Mouse (Mus musculus): Measurements from ENCODE around the gene Bbs9.

Bbs9 gene

DNA sequence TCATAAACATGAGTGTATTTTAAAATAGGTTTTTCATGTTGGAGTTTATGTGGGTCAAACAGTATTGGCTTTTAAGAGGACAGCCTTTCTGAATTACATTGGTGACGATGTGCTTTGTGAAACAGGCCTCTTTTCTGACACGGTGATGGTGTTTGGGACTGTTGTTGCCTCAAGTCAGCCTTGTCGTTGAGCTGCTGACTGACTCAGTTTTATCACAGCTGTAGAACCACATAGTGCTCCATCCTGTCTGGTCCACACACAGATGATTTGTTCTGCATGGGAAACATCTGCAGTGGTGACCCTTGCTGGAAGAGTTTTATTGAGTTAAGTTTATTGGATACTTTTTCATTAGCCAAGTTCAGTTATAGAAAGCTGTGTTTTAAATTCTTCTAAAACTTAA, 283.0 kb downstream of the Bbs9 start:
- no peak for DNase-seq

DNA sequence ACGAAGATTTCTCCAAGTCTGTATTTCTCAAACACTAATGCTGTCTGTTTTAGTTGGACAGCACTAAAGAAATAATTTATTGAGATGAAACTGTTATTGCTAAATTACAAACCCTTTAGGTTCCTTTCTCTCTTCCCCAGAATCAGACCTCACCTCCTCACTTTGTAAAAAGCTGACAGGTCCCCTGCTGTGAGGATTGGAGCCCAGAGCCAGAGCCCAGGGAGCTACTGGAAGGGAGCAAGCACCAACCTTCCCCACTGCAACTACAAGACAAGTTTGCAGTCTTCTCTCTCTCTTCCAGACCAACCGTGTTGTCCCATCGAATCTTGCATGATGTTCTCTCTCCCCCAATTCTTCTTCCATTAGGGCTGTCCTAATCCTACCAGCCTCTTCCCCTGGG, 283.7 kb downstream of the Bbs9 start:
- DNase-seq: no peak

DNA sequence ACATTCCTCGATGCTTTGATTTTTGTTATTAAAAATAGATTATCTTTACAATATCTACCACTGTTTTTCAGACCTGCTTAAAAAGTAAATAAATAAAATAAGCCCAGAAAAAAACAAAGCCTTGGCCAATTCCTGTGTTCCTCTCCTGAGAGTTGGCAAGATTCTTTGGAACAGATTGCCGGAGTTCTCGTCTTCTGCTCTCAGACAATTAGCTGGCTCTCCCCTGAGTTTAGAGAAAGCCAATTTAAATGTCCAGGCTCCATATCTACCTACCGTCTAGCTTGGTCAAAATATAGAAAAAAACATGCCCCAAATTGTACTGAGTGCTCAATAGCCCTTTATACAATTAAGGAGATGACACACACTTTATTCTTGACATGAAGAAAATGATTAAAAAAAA, 284.9 kb downstream of the Bbs9 start:
- no peak for DNase-seq

DNA sequence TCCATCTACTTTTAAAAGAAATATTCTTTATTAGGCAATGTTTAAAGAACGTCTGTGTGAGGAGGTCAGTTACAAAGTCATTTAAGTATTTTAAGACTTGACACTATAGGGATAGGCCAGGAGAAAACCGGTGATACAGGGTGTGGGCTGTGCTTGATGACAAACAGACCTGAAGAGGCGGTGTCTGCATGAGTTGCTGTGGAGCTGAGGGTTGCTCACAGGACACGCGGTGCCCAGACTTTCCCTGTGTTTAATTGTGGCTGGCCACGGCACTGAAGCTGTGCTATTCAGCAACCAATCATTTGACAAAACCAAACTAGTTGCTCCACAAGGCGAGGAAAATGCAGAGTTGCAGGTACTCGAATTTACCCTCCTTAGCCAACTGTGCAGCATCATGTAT, 286.0 kb downstream of the Bbs9 start:
- no peak for DNase-seq

DNA sequence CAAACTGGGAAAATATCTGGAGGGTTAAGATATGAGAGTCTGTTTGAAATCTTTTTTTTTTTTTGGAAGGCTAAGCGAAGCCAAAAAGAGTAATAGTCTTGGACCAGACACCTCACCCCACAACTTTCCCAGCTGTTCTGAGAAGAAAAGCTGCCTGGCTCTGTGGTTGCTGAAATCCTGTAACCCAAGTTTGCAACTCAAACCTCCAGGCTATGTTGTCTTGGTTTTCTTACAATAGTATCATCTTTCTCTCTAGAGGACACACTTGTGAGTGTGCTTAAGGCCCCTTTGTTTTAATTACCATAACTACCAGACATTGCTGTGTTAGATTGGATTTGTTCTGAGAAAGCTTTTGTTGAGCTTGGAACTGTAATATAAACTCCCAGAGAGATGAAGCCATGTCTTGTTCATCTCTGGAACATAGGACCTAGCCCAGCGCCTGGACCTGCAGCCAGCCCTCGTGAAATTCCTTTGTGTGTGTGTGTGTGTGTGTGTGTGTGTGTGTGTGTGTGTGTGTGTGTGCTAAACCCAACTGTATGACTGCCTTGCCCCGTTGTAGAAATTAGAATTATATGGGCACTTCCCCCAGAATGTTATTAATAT, 290.2 kb downstream of the Bbs9 start:
- no peak for DNase-seq

DNA sequence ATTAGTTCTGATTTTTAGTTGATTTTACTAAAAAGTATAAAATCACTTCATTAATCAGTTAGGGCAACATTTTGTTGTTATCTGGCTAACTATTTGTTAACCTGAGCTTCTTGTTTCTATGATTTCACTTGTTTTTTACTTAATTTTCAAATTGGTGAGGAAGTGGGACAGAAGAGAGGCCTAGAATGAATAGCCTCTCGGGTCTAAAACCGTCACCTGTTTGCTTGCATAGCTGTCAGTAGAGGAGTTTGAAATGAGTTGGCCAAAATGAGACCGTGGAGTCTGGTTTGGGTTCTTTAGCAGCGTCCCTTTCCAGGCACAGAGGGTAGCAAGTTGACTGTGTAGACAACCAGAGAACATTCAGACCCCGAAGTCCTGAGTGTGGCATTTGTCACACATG, 291.6 kb downstream of the Bbs9 start:
- no peak for DNase-seq

DNA sequence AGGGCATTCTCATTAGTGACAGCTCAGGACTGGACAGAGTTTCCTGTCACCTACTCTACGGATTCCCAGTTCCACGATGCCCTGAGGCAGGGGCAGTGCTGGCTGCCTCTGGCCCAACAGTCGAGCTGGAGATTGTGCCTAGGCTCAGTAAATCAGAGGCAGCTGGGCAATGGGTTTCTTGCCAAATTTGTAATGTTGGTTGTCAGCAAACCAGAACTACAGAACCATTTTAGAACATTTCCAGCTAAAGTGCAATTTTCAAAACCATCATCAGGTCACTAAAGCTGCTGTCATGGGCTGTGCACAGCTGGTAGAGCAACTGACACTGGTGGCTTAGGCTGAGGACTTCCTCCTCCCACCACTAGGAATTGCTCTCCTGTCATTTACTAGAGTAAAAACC, 292.3 kb downstream of the Bbs9 start:
- DNase-seq: no peak

DNA sequence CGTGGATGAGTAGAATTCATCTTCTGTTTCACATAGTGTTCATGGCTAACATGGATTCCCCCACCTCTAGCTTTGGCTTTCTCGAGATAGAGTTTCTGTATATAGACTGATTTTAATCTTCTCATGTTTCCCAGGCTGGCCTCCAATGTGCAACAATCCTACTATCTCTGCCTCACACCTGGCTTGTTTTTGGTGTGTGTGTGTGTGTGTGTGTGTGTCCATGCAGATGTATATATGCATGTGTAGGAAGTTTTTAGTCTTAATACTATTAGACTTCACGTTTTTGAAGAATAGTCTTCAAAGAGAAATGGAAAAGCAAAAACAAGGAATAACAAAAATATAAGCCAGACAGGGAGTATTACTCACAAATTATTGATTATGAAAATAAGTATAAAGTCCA, 296.3 kb downstream of the Bbs9 start:
- no peak for DNase-seq

DNA sequence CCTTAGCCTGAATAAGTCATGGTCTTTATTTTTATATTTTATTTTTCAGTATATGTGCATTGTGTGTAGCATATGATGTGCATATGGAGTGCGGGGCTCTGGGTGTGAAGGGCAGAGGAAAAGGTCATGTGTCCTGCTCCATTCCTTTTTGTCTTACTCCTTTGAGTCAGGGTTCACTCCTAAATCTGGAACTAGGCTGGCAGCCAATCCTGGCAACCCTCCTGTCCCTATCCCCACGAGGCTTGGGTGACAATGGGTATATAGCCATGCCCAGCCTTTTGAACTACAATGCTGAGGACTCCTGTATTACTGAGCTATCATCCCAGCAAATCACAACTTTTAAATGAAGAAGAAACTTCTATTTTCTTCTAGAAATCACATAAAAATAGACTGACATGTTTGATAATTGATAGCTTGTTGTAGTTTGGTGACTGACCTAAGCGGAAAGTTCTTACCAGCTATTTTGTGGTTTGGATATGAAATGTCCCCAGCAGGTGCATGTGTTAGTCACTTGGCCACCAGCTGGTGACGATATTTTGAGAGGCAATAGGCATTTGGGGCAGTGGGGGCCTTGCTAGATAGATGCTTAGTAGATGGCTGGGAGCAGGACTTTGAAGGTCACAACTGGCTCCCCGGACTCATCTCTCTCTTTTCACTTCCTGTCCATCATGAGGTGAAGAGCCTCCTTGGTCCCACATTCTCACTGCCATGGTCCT, 300.9 kb downstream of the Bbs9 start:
- DNase-seq: no peak

DNA sequence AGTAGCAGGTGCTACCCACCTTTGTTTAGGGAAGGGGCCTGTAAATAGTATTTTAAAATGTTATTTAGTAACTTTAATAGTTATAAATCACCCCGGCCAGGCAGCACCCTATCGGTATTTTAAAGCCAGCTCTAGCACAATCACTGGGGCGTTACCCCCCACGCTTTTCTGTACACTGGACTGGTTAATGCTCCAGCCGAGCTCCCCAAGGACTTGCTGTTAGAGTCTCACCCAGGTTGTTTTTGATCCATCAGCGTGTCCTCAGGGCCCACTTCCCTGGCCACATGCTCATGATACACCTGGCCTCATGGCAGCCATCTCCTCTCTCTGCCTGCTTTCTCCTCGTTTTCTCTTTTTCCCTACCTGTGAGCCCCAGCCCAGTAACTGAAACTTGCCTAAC, 301.9 kb downstream of the Bbs9 start:
- DNase-seq: no peak

DNA sequence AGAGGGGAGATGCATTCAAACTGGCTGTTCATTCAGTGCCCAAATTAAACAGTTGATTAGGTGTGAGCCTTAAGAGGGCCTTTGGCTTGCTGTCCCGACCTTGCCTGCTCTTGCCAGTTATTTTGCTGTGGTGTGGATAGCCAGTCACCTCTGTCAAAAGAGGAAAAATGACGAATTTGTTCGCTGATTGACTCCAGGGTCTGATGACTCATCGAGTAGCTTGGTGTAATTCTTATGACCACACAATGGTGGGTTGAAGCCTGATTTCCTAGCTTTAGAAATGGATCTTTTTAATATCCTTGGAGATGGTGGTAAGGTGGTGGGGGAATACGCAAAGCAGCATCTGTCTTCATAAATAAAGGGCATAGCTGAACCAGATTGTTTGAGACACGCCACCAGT, 304.1 kb downstream of the Bbs9 start:
- DNase-seq: no peak

DNA sequence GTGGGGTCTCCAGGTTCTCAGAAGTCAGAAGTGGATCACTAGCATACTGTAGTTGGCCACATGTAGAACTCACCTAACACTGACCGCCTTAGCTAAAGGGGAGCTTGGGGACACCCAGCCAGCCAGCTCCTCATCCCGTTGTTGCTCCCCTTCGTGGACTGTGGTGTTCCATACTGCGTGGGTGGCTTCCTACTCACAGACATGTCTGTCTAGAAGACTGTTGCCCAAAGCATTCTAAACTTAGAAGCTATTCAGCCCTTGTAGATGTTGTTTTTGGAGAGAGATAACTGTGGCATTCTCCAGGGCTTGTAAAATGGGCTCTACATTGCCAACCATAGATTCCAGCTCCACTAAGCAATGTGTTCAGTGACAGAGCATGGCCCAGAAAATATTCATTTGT, 310.5 kb downstream of the Bbs9 start:
- no peak for DNase-seq

DNA sequence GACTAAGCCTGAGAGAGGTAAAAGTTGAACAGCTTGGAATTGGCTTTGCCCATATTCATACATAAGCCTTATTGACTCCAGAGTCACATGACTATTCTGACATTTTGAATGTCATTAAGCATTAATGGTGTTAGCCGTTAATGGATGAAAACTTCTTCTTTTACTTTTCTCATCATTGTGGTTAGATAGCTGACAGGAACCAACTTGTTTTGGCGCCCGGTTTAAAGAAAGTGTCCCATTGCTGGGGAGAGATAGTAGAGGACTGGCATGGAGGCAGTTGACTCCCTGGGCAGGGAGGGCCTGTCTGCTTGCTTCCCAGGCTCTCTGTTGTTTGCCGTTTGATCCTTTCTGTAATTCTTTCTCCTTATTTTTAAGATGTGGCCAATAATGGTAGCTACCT, 312.9 kb downstream of the Bbs9 start:
- DNase-seq: no peak

DNA sequence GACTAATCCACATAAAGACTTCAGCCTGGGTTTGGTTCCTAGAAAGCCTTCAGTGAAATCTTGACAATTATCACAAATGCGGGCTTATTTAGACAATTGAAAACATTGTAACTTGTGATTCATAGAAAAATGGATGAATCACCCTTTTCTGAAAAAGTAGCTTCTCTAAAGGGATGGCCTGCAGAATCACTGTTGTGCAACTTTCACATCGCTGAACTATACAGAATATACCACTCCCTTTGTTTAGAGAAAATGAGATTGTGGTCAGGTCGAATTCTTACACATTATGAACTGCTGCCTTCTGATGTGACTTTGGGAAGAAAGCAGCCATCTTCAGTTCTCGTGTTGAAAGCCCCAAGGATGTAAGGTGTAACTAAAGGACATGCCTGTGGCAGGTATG, 313.3 kb downstream of the Bbs9 start:
- no peak for DNase-seq

DNA sequence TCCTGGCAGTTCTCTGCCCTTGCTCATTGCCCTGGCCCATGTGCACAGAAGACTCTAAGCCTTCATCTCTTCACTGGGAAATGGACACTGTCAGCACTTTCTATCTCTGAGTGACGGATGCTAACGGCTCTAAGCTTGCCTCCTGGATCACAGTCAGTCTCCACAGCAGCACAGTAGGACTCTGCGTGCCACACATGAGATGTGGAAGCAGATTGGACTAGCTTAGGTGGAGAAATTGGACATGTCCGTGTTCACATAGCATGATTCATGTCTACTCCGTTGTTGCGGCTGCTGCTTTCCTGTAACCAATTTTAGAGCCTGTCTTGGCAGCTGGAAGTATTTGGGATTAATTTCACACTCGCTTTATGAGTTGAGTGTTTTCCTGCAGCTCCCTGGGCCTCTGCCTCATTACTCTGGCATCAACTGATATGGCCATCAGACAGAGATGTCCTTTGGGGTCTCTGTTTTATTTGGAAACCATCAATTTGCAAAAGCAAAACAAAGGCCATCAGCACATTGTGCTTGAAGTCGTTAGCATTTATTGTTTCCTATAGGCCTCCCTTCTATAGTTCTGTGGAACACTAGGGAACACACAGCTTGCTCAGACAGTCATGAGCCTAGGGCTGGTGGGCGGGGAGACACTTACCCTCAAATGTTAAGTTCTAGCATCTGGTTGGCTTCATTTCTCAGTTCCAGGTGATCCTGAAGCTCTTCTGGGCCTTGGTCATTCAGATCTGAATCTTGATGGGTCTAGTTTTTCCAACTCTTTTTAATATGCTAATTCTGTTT, 314.1 kb downstream of the Bbs9 start:
- no peak for DNase-seq

DNA sequence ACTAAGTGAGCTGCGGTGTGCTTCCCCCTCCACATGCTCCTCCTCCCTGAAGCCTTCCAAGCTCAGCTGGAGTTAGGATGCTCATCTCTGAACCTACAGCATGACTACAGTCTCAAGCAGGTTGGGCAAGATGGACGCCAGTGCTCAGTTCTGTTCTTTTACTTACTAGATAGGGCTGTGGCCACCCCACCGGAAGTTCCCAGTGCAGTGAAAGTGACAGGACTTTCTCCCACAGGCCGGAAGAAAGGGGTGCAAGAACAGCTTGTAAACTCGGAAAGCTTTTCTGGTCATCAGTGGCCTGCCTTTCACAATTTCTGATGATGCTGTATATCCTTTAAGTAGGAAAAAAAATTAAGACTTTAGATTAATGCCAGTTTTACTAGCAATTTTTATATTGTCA, 315.7 kb downstream of the Bbs9 start:
- no peak for DNase-seq

DNA sequence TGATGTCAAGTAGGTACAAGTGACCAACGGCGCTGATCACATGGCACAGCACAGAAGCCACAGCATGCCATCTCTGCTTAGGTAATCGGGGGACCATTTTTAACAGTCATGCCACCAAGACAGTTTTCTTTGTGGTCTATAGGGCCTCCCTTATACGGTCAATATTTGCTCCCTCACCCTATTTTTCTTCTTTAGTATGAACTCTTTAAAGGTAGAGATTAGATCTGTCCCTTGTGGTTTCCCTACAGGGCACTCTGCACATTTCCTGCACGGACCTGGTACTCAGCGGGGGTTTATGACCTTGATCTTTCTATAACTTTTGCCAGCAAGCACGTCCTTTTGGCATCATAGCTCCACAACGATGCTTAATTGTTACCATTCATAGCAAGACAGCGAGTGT, 316.2 kb downstream of the Bbs9 start:
- no peak for DNase-seq

DNA sequence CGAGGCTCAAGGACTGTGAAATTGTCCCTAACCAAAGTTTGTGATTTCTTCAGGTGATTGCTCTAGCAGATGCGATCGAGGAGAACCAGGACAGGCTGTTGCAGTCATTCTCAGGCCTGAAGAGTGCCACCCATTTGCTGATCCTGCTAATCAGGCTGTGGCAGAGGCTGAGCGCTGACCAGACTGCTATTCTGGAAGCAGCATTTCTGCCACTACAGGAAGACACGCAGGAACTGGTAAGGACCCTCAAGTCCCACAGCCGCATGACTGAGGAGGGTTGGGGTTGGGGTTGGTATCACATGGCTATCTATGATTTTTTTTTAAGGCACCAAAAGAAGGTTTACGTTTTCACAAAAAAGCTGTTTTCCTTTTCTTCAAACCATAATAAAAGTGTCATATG, 318.2 kb downstream of the Bbs9 start:
- no peak for DNase-seq

DNA sequence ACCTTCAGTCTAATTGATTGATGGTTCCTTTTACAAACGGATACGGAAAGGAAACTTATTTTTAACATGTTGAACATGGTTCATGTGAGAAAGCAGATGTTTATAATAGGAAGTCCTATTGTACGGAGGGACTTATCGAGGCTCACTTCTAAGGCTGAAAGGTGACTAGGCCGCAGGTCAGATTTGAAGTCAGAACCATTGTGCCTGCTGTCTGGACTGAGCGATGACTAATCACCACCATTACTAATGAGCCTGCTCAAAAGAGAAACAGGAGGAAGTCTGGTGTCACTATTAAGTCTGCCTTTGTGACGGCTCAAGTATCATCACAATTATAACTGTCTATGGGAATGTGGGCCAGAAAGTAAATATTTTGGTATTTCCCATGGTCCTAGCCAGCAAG, 325.2 kb downstream of the Bbs9 start:
- DNase-seq: no peak

DNA sequence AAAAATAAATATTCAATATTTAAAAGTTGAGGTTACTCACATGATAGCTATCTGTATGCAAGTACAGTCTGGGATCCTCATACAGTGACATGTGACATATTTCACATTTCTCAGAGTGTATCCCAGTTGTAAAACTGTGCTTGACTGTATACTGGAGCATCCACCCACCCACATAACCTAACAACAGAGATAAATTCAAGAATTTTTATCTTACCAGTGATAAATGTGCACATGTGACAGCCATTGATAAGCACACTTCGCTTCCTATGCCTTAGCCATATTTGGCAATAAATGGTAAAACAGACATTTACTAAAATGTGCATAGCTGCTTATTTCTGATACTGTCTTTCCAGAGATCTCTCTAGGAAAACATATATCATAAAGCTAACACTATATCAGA, 330.5 kb downstream of the Bbs9 start:
- no peak for DNase-seq

DNA sequence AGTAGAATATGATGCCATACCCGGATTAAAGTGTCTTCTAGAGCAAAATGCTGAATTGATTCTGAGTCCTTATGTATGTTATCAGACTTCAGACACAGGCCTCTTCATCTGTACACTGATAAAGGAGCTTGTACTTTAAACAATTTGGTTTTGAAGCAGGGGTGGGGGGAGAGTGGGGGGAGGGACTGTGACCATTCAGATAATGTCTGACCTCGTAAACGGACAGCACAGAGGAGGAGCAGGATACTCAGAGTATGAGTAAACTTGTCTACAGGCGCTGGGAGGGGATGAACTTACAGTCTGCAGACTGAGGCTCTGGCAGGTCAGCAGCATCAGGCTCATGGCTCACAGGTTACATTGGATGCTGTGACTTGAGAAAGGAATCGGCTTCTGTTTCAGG, 331.0 kb downstream of the Bbs9 start:
- no peak for DNase-seq

DNA sequence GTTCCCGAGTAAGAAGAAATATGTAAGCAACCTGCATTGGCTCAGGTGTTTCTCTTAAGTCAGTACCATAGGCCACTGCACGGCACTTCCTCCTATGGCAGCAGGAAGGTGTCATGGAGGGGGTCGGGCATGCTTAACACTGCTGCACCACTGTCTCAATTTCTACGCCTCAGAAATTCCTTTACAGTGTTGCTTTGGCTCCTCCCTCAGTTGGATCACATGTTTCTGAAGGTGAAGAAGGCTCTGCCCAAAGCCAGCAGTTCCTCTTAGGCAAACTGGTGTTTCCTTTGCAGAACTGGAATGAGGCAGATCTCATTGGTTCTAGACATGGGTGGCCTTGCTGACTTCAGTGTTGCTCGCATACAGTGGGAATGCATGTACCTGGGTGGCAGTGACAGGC, 332.2 kb downstream of the Bbs9 start:
- no peak for DNase-seq

DNA sequence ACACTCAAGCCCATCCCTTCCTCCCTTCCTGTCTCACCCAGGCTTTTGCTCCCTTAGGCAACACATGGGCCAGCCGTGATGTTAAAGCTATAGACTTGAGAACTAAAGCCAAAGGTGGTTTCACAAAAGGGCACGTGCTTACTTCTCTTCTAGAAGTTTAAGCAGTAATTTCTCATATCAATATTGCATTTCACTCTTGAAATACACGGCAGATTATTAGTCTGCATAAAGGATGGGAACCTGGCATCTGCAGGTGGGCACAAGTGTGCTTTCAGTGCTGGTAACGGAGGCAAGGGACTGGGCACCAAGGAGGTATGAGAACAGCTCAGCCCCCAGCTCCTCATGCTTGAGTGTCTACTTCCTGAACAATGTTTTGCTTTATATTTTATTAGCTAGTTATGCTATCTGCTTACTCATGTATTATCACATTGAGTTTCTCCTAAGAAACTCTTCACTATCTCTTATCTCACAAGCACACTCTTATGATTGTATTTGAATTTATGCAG, 334.2 kb downstream of the Bbs9 start:
- DNase-seq: no peak

DNA sequence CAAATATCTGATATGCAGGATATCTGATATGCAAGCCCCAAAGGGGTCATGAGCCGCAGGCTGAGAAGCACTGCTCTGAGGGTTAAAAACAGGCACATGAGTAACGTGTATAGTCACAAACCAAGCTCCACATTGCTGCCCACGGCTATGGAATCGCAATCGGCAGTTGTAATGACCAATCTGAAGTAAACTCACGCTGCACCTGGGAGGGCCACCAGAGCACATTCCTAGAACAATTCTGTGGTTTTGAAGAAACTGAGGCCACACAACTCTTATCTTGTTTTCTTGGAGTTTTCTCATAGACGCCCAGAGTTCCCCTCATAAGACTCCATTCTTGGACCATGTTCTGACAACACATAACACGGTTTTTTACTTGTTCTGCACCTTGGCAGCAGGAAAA, 334.9 kb downstream of the Bbs9 start:
- no peak for DNase-seq

All from right cerebral cortex, postnatal 14 days (tissue).